Mouse (Mus musculus) spleen, postnatal 36 days (tissue): ENCODE data around the gene Fyn.

ENCODE experiments used
- DNase-seq, 2 experiments: peaks; one replicate each; pipeline ENCODE4 v3.0.0; 2022; ENCODE audit warnings: low spot score in 2 of 2, mixed read lengths in 1 of 2

The Fyn gene

DNA sequence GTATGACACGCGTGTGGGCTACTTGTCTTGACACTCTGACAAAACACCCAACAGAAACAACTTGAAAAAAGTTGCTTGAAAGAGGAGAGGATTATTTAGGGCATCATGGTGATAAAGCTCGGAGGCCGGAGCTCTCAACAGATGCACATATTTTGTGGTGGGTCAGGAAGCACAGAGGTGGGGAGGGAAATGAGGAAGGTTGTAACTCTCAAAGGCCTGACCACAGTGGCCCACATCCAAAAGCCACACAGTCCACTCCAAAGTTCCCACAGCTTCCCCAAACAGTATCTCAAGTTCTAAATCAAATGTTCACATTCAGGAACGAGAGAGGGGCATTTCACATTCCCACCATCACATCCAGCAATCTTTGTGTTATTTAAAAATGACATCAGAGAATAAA is 232.4 kb downstream of the Fyn start:
- DNase-seq = no peak

DNA sequence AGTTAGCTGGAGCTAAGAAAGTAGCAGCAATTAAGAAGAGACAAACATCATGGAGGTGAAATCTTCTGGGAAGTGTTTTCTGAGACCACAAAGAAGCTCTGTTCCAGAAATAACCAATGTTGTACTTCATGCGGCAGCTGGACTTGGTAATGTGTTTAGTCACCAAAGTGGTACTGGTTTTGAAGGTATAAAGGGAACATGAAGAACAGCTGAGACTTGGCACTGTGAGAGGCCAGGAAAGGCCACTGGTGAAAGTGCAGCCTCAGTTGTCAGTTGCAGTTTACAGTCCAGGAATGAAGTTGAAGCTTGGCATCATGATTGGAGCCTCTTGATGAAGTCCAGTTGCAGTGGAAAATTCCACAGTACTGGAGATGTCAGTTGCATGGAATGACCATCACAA is 237.8 kb downstream of the Fyn start:
- DNase-seq = no peak

DNA sequence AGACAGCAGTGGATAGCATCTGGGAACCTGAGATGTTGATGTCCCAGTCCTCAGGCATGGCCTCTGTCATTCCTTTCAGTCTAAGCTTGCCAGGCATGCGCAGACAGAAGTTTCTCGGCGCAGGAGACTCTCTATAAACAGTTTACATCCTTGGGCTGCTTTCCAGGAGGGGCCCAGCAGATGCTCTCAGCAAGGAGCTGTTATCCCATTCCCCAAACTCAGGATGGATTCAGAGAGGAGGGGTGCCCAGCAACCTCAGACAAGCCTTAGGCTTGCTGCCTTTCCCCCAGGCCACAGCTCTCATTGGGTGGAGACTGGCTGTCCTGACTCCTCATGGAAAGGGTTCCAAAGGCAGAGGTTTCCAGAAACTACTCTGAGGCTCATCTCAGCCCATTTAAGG is 242.6 kb downstream of the Fyn start:
- DNase-seq = no peak

DNA sequence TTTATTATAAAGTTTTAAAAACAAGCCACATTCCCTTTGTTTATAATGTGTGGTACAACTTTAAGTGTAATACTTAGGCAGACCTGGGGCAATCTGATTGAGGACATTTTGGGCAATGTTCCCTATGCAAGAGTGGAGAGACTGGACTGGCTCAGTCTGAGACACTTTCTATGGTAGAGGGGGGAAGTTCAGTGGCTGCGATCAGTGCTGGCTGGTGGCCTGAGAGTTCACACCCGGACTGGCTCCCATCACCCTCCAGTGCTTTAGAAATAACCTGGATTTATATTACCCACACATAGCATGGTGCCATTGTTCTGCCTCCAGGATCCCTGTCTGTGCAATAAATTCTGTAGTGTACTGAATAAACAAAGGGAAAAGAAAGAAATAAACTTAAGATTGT is 243.5 kb downstream of the Fyn start:
- no peak for DNase-seq

DNA sequence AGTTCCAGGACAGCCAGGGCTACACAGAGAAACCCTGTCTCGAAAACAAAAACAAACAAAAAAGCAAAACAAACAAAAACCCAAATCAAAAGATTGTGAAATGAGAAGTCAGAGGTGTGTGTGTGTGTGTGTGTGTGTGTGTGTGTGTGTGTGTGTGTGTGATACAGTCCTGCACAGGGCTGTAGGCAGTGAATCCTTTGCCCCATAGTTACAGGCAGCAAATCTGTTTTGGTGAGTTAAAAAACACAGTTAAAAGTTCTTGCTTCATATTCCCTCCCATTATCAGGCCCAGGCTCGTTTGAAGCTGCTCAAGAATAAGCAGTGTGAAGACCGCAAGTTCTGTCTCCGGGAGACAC is 244.0 kb downstream of the Fyn start, which contains the start of gene Traf3ip2:
Gene Traf3ip2, plus strand, starts transcription at position 302 of the 356 bp plus-strand sequence.
- no peak for DNase-seq

DNA sequence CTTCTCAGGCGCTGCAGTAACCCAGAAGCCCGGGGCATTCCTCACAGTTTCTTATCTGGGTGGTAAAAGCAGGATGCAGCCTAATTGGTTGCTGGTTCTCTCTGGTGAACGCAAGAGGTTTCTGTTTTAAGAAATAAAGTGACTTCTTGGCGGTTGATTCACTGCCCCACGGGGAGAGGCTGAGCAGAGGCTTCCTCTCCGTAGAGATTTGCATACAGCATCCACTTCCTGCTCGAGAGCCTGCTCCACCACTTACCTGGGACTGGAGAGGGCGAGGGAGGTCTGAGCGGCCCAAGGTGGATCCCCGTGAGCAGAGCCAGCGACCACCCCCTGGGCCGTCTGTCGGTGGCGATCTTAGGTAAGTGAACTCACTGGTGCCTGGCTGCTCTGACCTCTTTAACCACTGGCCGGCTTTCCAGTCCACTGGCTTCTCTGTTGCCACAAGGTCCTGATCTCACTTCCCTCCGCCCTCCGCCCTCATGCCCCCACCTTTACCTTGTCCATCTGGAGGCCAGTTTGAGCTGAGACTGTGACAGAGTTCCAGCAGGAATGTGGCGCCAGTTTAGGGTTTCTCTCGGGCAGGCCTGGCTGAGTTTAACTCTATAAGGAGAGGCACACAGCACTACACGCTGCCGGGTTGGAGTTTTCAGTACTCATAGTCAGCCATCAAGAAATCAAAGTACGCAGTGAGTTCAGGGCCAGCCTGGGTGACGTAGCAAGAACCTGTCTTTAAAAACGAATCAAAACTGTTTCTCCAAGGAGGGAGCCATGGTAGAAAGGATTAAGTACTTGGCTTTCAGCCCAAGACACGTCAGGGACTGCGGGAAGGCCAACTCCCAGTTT is 244.6 kb downstream of the Fyn start:
- DNase-seq = peak; percentile 86 to 87

DNA sequence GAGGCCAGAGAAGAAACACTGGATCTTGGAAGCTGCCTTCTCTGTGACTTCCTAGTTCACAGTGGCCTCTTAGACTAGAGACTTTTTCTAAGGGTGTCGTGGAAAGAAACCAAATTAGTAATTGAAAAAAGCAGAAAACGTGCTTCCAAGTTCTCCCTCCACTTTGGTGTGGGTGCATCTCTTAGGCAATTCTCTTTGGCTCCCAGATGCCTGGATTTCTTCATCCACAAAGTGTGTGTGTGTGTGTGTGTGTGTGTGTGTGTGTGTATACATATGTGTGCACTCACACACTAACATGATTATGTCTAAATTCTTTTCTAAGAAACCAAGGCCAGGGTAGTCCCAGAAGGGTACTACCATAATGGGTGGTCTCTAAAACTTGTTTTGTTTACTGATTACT is 245.3 kb downstream of the Fyn start:
- no peak for DNase-seq

DNA sequence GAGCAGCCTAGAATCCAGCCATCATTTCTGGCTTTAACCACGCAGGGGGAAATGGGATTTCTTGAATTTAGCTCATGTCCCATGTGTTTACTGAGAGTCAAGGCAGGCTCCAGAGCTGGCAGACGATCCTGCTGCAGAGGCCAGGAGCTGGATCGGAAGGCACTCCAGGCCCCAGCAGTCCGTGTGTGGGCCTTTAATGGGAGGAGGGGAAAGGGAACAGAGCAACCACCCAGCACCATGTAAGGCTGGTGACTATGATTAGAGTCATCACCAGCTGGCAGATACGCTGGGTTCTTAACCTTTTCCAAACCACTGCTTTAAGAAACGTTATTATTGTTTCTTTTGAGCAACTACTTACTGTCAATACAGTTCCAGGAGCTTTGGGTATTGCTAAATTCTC is 246.0 kb downstream of the Fyn start:
- peak in 1 of 2 experiments; percentile 17 for DNase-seq
